Mouse (Mus musculus) intestine, embryonic 14.5 days (tissue): Measurements from ENCODE around the gene Cryz. TPM values are rescaled to one million over a fixed set of nuclear protein-coding genes. Genes with fewer than 3 reads are reported as not detected.

Experiments used
- ATAC-seq: fragments of 200-750 bp; cut with Nextera tagmentation; replicated peaks from 2 replicates; pipeline ENCODE4 v1.8.0; 2017; ENCODE audit warnings: low read depth, moderate number of reproducible peaks, moderate TSS enrichment, moderate library complexity; ENCODE audit not compliant: low FRiP score, low TSS enrichment
- DNase-seq: peaks from one replicate; pipeline ENCODE4 v3.0.0-alpha.2; 2018; ENCODE audit warnings: low spot score
- H3K27ac ChIP-seq: fragments of 300-500 bp; sonication (generic); 2 replicates; pipeline ENCODE4 v1.5.1; 2014; ENCODE audit warnings: low read depth, mild to moderate bottlenecking, control low read depth
- H3K27me3 ChIP-seq: fragments of 300-500 bp; sonication (generic); replicated peaks from 2 replicates; pipeline ENCODE4 v1.6.1; 2014; ENCODE audit warnings: low read length, control low read depth; ENCODE audit not compliant: control insufficient read depth, insufficient read depth
- H3K36me3 ChIP-seq: fragments of 300-500 bp; sonication (generic); 2 replicates; pipeline ENCODE4 v1.6.1; 2014; ENCODE audit warnings: low read length, control low read depth; ENCODE audit not compliant: control insufficient read depth, insufficient read depth
- H3K4me1 ChIP-seq: fragments of 300-500 bp; sonication (generic); replicated peaks from 2 replicates; pipeline ENCODE4 v1.6.1; 2014; ENCODE audit warnings: low read length, control low read depth, mixed read lengths; ENCODE audit not compliant: control insufficient read depth, insufficient read depth
- H3K4me2 ChIP-seq: fragments of 300-500 bp; sonication (generic); 2 replicates; pipeline ENCODE4 v1.6.1; 2014; ENCODE audit warnings: low read length
- H3K4me3 ChIP-seq: fragments of 300-500 bp; sonication (generic); 2 replicates; pipeline ENCODE4 v1.5.1; 2014; ENCODE audit warnings: low read depth, low read length, control low read depth, mixed read lengths
- H3K9ac ChIP-seq: fragments of 300-500 bp; sonication (generic); 2 replicates; pipeline ENCODE4 v1.6.1; 2014; ENCODE audit warnings: mild to moderate bottlenecking, low read length
- H3K9me3 ChIP-seq: fragments of 300-500 bp; sonication (generic); 2 replicates; pipeline ENCODE4 v1.6.1; 2016; ENCODE audit warnings: low read length, control low read depth; ENCODE audit not compliant: control insufficient read depth
- WGBS: fragments of 180-500 bp; shearing (Covaris S2); extraction: QIAGEN DNeasy Blood & Tissue Kit; methylation state at CpG from one replicate; pipeline ENCODE4 v1.1.7; 2014; 5-methylcytosine and 5-hydroxymethylcytosine counted together
- polyA plus RNA-seq: library from polyadenylated mRNA; unstranded; fragments of >200 nt; fragmentation: Nextera tagmentation; extraction: Ambion mirVana; gene quantifications from 2 replicates; pipeline ENCODE4 v1.2.1, GENCODE M21; 2014

Cryz gene
- polyA plus RNA-seq, 1 experiment from 2014 or later, result 25.0 TPM

DNA sequence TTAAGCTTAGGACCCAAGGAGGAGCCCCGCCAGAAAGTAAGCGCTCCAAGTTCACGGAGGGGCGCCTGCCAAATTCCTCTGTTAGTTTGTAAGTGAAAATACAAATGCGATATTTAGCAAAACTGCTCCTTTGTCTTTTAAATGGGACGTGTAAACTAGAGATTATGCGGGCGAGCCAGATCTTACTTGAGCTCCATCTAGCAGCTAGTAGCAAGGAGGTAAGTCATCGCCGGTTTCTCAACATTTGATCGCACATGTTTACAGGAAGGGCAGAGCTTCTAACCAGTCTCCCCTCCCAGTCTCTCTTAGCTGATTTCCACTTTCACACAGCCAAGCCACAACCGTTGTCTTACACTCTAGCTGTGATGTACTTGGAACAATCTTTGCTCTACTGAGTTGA is 25.7 kb upstream of the Cryz start:
- H3K4me3 ChIP-seq, result no peak overlapping the region
- 7% methylated on average over 12 of the region's 12 CpGs for WGBS
- H3K4me2 ChIP-seq, result peak overlapping the region; percentile 18
- no peaks in the 10 kb centered on the region for H3K36me3 ChIP-seq
- no peaks in the 10 kb centered on the region for H3K4me1 ChIP-seq
- ATAC-seq (no peak), DNase-seq (peak; percentile 61)
- H3K9me3 ChIP-seq, result no peaks in the 10 kb centered on the region
- H3K27ac ChIP-seq, result no peak overlapping the region
- peaks cover 45% of the 10 kb centered on the region for H3K27me3 ChIP-seq
- H3K9ac ChIP-seq, result no peak overlapping the region

- WGBS, result 13% methylated on average over 12 of the region's 12 CpGs
- DNase-seq, result peak; percentile 84
- Histone ChIP-seq H3K9ac (no peak overlapping the region), H3K27me3 (peaks cover 41% of the 10 kb centered on the region), H3K4me2 (no peak overlapping the region), H3K4me1 (no peaks in the 10 kb centered on the region), H3K27ac (no peak overlapping the region), H3K9me3 (no peaks in the 10 kb centered on the region), H3K36me3 (no peaks in the 10 kb centered on the region), H3K4me3 (no peak overlapping the region)
- ATAC-seq, result peak; percentile 85
Observed at GRCm38 (mm10) chr3:154572341-154572972, 24.1 kb upstream of the Cryz start.

GRCm38 (mm10) chr3:154573666-154574065 is 22.8 kb upstream of the Cryz start:
- Histone ChIP-seq H3K9me3 (no peaks in the 10 kb centered on the region), H3K4me1 (no peaks in the 10 kb centered on the region), H3K36me3 (peaks cover 4% of the 10 kb centered on the region; the same call in 1 of the 2 replicates), H3K9ac (no peak overlapping the region), H3K27ac (no peak overlapping the region), H3K27me3 (peaks cover 34% of the 10 kb centered on the region), H3K4me3 (no peak overlapping the region), H3K4me2 (no peak overlapping the region)
- DNase-seq (no peak), ATAC-seq (no peak)
- WGBS, result 59% methylated on average over 6 of the region's 6 CpGs

DNA sequence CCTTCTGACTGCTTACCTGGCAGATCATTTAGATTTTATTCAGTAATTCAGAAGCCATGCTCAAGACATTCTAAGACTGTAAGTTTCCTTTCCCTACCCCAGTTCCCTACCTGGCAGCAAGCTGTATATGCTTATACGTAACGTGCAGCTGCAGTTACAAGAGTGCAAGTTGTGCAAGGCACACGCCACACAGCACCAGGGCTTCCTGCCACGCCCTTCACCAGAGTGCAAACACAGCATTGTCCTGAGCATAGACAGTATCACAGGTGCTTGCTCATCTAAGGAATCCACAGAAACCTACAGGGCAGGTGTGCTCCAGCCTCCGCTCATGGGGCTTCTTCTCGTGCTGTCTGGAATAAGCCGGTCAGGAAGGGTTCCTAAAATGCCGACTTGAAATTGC is 18.6 kb upstream of the Cryz start:
- 91% methylated on average over 8 of the region's 8 CpGs for WGBS
- H3K9me3 ChIP-seq, result no peaks in the 10 kb centered on the region
- ATAC-seq, result no peak

GRCm38 (mm10) chr3:154584351-154584750 is 12.2 kb upstream of the Cryz start:
- ATAC-seq (no peak), DNase-seq (no peak)
- WGBS, result 91% methylated on average over 8 of the region's 8 CpGs

More for the DNA sequence above, 18.6 kb upstream of the Cryz start:
- no peak overlapping the region for H3K27ac ChIP-seq
- peaks cover 13% of the 10 kb centered on the region for H3K36me3 ChIP-seq
- no peaks in the 10 kb centered on the region for H3K4me1 ChIP-seq
- no peak overlapping the region for H3K9ac ChIP-seq
- no peak overlapping the region for H3K4me3 ChIP-seq
- no peak for DNase-seq
- 0 out of 2 replicates have a peak, but pooled peaks cover 4% of the 10 kb centered on the region for H3K27me3 ChIP-seq
- H3K4me2 ChIP-seq, result no peak overlapping the region

DNA sequence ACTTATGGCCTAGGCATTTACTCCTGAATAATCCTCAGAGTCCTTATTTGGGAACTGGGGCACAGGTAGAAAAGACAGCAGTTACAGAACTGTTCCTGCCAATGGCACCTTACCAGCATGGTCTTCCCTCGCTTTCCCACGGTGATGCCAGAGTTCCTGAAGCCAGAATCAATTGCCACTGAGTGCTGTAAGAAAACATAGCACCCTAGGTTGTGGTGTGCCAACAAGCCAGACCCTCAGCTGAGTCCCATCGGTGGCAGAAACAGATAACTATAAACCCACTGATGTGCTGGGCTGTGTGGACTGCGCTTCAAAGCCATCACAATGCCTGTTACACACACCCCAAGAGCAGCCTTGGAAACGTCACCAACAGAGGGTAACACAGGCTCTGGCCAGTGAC is 5.5 kb upstream of the Cryz start:
- no peak overlapping the region for H3K4me2 ChIP-seq
- peaks cover 69% of the 10 kb centered on the region for H3K36me3 ChIP-seq
- no peaks in the 10 kb centered on the region for H3K9me3 ChIP-seq
- no peak overlapping the region for H3K9ac ChIP-seq
- H3K4me1 ChIP-seq, result no peaks in the 10 kb centered on the region
- H3K27me3 ChIP-seq, result no peaks in the 10 kb centered on the region
- 93% methylated on average over 5 of the region's 5 CpGs for WGBS
- no peak overlapping the region for H3K27ac ChIP-seq
- DNase-seq, result peak; percentile 23
- no peak overlapping the region for H3K4me3 ChIP-seq
- ATAC-seq, result no peak

More at GRCm38 (mm10) chr3:154584351-154584750, 12.2 kb upstream of the Cryz start:
- Histone ChIP-seq H3K9ac (no peak overlapping the region), H3K36me3 (peaks cover 43% of the 10 kb centered on the region), H3K4me1 (no peaks in the 10 kb centered on the region), H3K9me3 (no peaks in the 10 kb centered on the region), H3K27ac (no peak overlapping the region), H3K27me3 (no peaks in the 10 kb centered on the region), H3K4me3 (no peak overlapping the region), H3K4me2 (no peak overlapping the region)

GRCm38 (mm10) chr3:154591621-154592020 is 4.9 kb upstream of the Cryz start:
- Histone ChIP-seq H3K9ac (no peak overlapping the region), H3K9me3 (no peaks in the 10 kb centered on the region), H3K4me2 (no peak overlapping the region), H3K4me1 (no peaks in the 10 kb centered on the region), H3K4me3 (no peak overlapping the region), H3K36me3 (peaks cover 63% of the 10 kb centered on the region), H3K27me3 (no peaks in the 10 kb centered on the region), H3K27ac (no peak overlapping the region)
- WGBS, result 95% methylated on average over 3 of the region's 3 CpGs
- DNase-seq (peak; percentile 7), ATAC-seq (no peak)

- Histone ChIP-seq H3K4me2 (no peak overlapping the region), H3K27me3 (no peaks in the 10 kb centered on the region), H3K36me3 (peaks cover 49% of the 10 kb centered on the region), H3K27ac (no peak overlapping the region), H3K9ac (no peak overlapping the region), H3K4me1 (0 out of 2 replicates have a peak, but pooled peaks cover 2% of the 10 kb centered on the region), H3K4me3 (no peak overlapping the region), H3K9me3 (no peaks in the 10 kb centered on the region)
- DNase-seq (no peak), ATAC-seq (no peak)
- 90% methylated on average over 6 of the region's 6 CpGs for WGBS
Observed at GRCm38 (mm10) chr3:154593596-154593995, 2.9 kb upstream of the Cryz start.

DNA sequence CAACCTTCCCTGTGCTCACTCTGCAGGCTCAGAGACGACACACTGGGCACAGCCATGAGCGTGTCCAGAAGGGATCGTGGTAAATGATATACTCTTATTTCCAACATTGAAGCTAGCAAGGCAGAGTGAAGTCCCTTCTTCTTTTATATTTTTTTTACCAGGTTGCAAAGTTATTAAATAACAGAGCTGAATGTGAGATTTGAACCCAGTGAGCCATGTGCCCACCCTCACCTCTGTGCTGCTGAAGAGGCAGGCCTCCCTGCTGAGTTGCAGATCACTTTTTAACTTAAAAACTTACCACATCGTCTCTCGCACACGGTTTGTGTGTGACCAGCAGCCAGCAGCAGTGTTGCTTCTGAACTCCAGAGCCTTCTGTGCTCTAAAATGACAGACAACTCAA is 2.4 kb upstream of the Cryz start:
- Histone ChIP-seq H3K27me3 (no peaks in the 10 kb centered on the region), H3K27ac (no peak overlapping the region), H3K36me3 (peaks cover 49% of the 10 kb centered on the region), H3K4me2 (no peak overlapping the region), H3K9ac (no peak overlapping the region), H3K4me1 (0 out of 2 replicates have a peak, but pooled peaks cover 2% of the 10 kb centered on the region), H3K9me3 (no peaks in the 10 kb centered on the region), H3K4me3 (no peak overlapping the region)
- ATAC-seq, result no peak
- WGBS, result 89% methylated on average over 6 of the region's 6 CpGs
- DNase-seq, result peak; percentile 4
